Mouse (Mus musculus): Measurements from ENCODE around the gene Itpr2.

- TF ChIP-seq CTCF (conservative IDR thresholded peaks at IDR 0.05; ENCODE audit: insufficient read depth, insufficient read length, low read depth, low read length) (no peak), POLR2A (IDR thresholded peaks at IDR 0.05; ENCODE audit: low read depth, low read length) (no peak)
These were observed 247.7 kb downstream of the Itpr2 start for GRCm38 (mm10) chr6:146254216-146254820.

Measured in kidney, adult 2 months (tissue).